Comparison of ENCODE assay signal across 38 mouse cellular contexts in the genomic region with DNA sequence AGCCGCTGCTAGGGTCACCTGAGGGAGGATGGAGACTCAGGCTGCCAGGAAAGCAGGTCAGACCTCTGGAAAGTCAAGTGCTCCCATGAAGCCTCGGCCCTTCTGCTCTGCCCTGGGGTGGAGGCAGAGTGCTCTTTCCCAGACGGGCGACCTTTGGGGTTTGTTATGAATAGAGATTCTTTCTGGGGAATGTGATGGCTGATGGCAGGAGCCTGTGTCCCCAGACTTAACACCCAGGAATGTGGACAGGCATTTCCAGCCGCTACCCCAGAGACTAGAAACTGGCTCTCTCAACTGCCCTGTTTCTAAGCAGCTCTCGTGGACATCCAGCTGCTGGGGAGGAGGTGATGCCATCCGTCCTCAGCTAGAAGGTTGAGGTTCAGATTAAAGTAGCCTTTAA. TPM values are rescaled to one million over a fixed set of nuclear protein-coding genes. Genes with fewer than 3 reads are reported as not detected.
DNase-seq lines count a peak whose midpoint lies in the region; ATAC-seq and TF ChIP-seq lines count a peak whose summit lies in the region.
"Had no signal": no experiment of that assay in that cellular context is flagged by ENCODE, and none has a peak within 500 bp of the region (broad histone marks: within the 10 kb centered on the region; RNA-seq: fewer than 3 reads in every experiment).

No protein-coding gene starts in this region.

- no peak overlapping the region for H3K4me3 ChIP-seq in gastrocnemius, adult 2 months
- H3K4me3 ChIP-seq in midbrain, embryonic 11.5 days (ENCODE audit: low read depth, low read length): no peak overlapping the region
- H3K4me3 ChIP-seq in midbrain, embryonic 15.5 days: no peak overlapping the region
- no peak overlapping the region for H3K4me3 ChIP-seq in left cerebral cortex, adult 2 months
- H3K4me3 ChIP-seq in thymus, adult 2 months (ENCODE audit: control insufficient read depth, insufficient read depth, low read length): no peak overlapping the region
- H3K4me3 ChIP-seq: embryonic facial prominence, embryonic 10.5 days; embryonic facial prominence, embryonic 15.5 days; forebrain, embryonic 15.5 days; hindbrain, embryonic 13.5 days; limb, embryonic 12.5 days; liver, embryonic 15.5 days had no signal

- no peaks in the 10 kb centered on the region for H3K4me1 ChIP-seq in midbrain, embryonic 11.5 days (ENCODE audit: control insufficient read depth, insufficient read depth, low read length)
- no peaks in the 10 kb centered on the region for H3K4me1 ChIP-seq in midbrain, embryonic 15.5 days
- no peaks in the 10 kb centered on the region for H3K4me1 ChIP-seq in thymus, adult 2 months (replicated peaks; ENCODE audit: control insufficient read depth, insufficient read depth, low read length)
- H3K4me1 ChIP-seq: forebrain, embryonic 15.5 days; limb, embryonic 12.5 days; liver, embryonic 15.5 days had no signal

- H3K27me3 ChIP-seq in midbrain, embryonic 11.5 days (ENCODE audit: control insufficient read depth, insufficient read depth, low read length): no peaks in the 10 kb centered on the region
- no peaks in the 10 kb centered on the region for H3K27me3 ChIP-seq in midbrain, embryonic 15.5 days (replicated peaks)
- H3K27me3 ChIP-seq in thymus, adult 2 months (ENCODE audit: control insufficient read depth, insufficient read depth, low read length): no peaks in the 10 kb centered on the region
- H3K27me3 ChIP-seq: embryonic facial prominence, embryonic 15.5 days; forebrain, embryonic 15.5 days; hindbrain, embryonic 13.5 days; limb, embryonic 12.5 days; liver, embryonic 15.5 days had no signal

- H3K9me3 ChIP-seq in midbrain, embryonic 11.5 days (ENCODE audit: control insufficient read depth, low read length): no peaks in the 10 kb centered on the region
- no peaks in the 10 kb centered on the region for H3K9me3 ChIP-seq in midbrain, embryonic 15.5 days
- H3K9me3 ChIP-seq: embryonic facial prominence, embryonic 10.5 days; embryonic facial prominence, embryonic 15.5 days; forebrain, embryonic 15.5 days; G1E; hindbrain, embryonic 13.5 days; limb, embryonic 12.5 days; liver, embryonic 15.5 days had no signal

- no peak for TF ChIP-seq POLR2A in thymus, adult 2 months (IDR thresholded peaks at IDR 0.05; ENCODE audit: control insufficient read depth, extremely low read depth, insufficient read depth, low read length, poor library complexity)

- intact Hi-C loops in gastrocnemius, adult 2 months (cut with DNase I): no loop called here
- intact Hi-C loops in left cerebral cortex, adult 2 months (cut with DNase I): no loop called here

- ATAC-seq in midbrain, embryonic 11.5 days (ENCODE audit: low FRiP score): no peak
- ATAC-seq in midbrain, embryonic 15.5 days (replicated peaks): no peak
- ATAC-seq: forebrain, embryonic 15.5 days; intestine, embryonic 16.5 days; midbrain, embryonic 16.5 days had no signal

- H3K4me2 ChIP-seq in midbrain, embryonic 11.5 days: no peak overlapping the region
- H3K4me2 ChIP-seq in midbrain, embryonic 15.5 days: no peak overlapping the region
- H3K4me2 ChIP-seq: embryonic facial prominence, embryonic 15.5 days; forebrain, embryonic 15.5 days; heart, embryonic 11.5 days; hindbrain, embryonic 13.5 days; limb, embryonic 12.5 days; liver, embryonic 15.5 days had no signal

- no peak overlapping the region for H3K9ac ChIP-seq in midbrain, embryonic 11.5 days (ENCODE audit: low read length)
- H3K9ac ChIP-seq in midbrain, embryonic 15.5 days: no peak overlapping the region
- H3K9ac ChIP-seq: embryonic facial prominence, embryonic 15.5 days; forebrain, embryonic 15.5 days; hindbrain, embryonic 13.5 days; limb, embryonic 12.5 days; liver, embryonic 15.5 days had no signal

- no peak for DNase-seq in gastrocnemius, adult 2 months
- no peak for DNase-seq in gastrocnemius, postnatal 4 days (ENCODE audit: low spot score in 2 of 2)
- peak; percentile 70 for DNase-seq in midbrain, embryonic 11.5 days (ENCODE audit: low spot score, missing footprints)
- peak; percentile 73 for DNase-seq in lung, postnatal 10 days
- DNase-seq in left cerebral cortex, adult 2 months (ENCODE audit: extremely low spot score in 1 of 2, low spot score in 2 of 2): no peak
- no peak for DNase-seq in adrenal gland, adult 18-20 months (ENCODE audit: low spot score in 2 of 2)
- DNase-seq in thymus, adult 2 months: no peak
- DNase-seq: adrenal gland, postnatal 25 days; cerebellum, adult 11-12 months; cerebellum, postnatal 25 days; heart, postnatal 4 days; kidney, adult 9 months; kidney, postnatal 10 days; layer of hippocampus, adult 9-11 months; right cerebral cortex, adult 18-20 months had no signal

- H3K27ac ChIP-seq in gastrocnemius, adult 2 months: peak overlapping the region; percentile 32; the same call in 1 of the 2 replicates
- H3K27ac ChIP-seq in midbrain, embryonic 11.5 days (ENCODE audit: low read depth, low read length): no peak overlapping the region
- H3K27ac ChIP-seq in midbrain, embryonic 15.5 days: no peak overlapping the region
- H3K27ac ChIP-seq in left cerebral cortex, adult 2 months: no peak overlapping the region
- no peak overlapping the region for H3K27ac ChIP-seq in thymus, adult 2 months (ENCODE audit: control insufficient read depth, insufficient read depth, low read length)
- H3K27ac ChIP-seq: embryonic facial prominence, embryonic 10.5 days; embryonic facial prominence, embryonic 15.5 days; forebrain, embryonic 15.5 days; hindbrain, embryonic 13.5 days; limb, embryonic 12.5 days; liver, embryonic 15.5 days had no signal

- no peak for TF ChIP-seq CTCF in gastrocnemius, adult 2 months (IDR thresholded peaks at IDR 0.05)
- no peak for TF ChIP-seq CTCF in left cerebral cortex, adult 2 months (IDR thresholded peaks at IDR 0.05)
- TF ChIP-seq CTCF in thymus, adult 2 months (IDR thresholded peaks at IDR 0.05; ENCODE audit: borderline replicate concordance, control insufficient read depth, extremely low read depth, insufficient read depth, low read length, poor library complexity): no peak

- 65% methylated on average over 7 of the region's 7 CpGs for WGBS in midbrain, embryonic 11.5 days
- WGBS in midbrain, embryonic 15.5 days: 74% methylated on average over 7 of the region's 7 CpGs
- WGBS in thymus, adult 2 months: 91% methylated on average over 7 of the region's 7 CpGs

- H3K36me3 ChIP-seq in midbrain, embryonic 11.5 days (ENCODE audit: control insufficient read depth, insufficient read depth, low read length): no peaks in the 10 kb centered on the region
- H3K36me3 ChIP-seq in midbrain, embryonic 15.5 days (replicated peaks): no peaks in the 10 kb centered on the region
- no peaks in the 10 kb centered on the region for H3K36me3 ChIP-seq in thymus, adult 2 months (ENCODE audit: control insufficient read depth, insufficient read depth, low read length)
- H3K36me3 ChIP-seq: embryonic facial prominence, embryonic 10.5 days; embryonic facial prominence, embryonic 15.5 days; forebrain, embryonic 15.5 days; G1E; hindbrain, embryonic 13.5 days; limb, embryonic 12.5 days; liver, embryonic 15.5 days had no signal

RNA-seq across cellular contexts. Expression of a gene that starts 11.0 kb away (rescaled TPM):
- total RNA-seq in gastrocnemius, adult 2 months (2021): 1 to 10 TPM in 1 of 2 experiments, under 1 TPM in 1; 0.87 to 1.8 TPM
- under 1 TPM; 0.91 to 0.93 TPM for total RNA-seq in gastrocnemius, postnatal 4 days (2021)
- polyA plus RNA-seq in midbrain, embryonic 11.5 days (2014; fragmentation: Nextera tagmentation; extraction: Ambion mirVana): 0.40 and 0.54 TPM in 2 replicates
- 0.28 and 0.68 TPM in 2 replicates for polyA plus RNA-seq in midbrain, embryonic 15.5 days (2015; fragmentation: Nextera tagmentation; extraction: Ambion mirVana)
- under 1 TPM; 0.19 to 0.38 TPM for total RNA-seq in left cerebral cortex, adult 2 months (2021)
- total RNA-seq in adrenal gland, adult 18-20 months (2021): under 1 TPM in 1 of 2 experiments, not detected in 1; 0.51 TPM
- polyA plus RNA-seq in thymus, adult 2 months (2012; rRNA removed): 1.7 and 2.1 TPM in 2 replicates
- total RNA-seq: adrenal gland, postnatal 25 days; G1E; left cerebral cortex, adult 18-20 months; left cerebral cortex, postnatal 25 days; neutrophil, adult 5-6 weeks had no signal
- polyA plus RNA-seq: G1E had no signal

RNA-seq across cellular contexts. Expression of a gene that starts 43.7 kb away (rescaled TPM):
- total RNA-seq in gastrocnemius, adult 2 months (2021): not detected
- not detected for total RNA-seq in gastrocnemius, postnatal 4 days (2021)
- not detected in 2 replicates for polyA plus RNA-seq in midbrain, embryonic 11.5 days (2014; fragmentation: Nextera tagmentation; extraction: Ambion mirVana)
- 0.22 TPM in 1 of 2 replicates, not detected in the other for polyA plus RNA-seq in midbrain, embryonic 15.5 days (2015; fragmentation: Nextera tagmentation; extraction: Ambion mirVana)
- under 1 TPM in 1 of 2 experiments, not detected in 1; 0.28 TPM for total RNA-seq in left cerebral cortex, adult 2 months (2021)
- not detected for total RNA-seq in adrenal gland, adult 18-20 months (2021)
- polyA plus RNA-seq in thymus, adult 2 months (2012; rRNA removed): not detected in 2 replicates
- total RNA-seq: adrenal gland, postnatal 25 days; G1E; gastrocnemius, adult 8-10 months; heart, postnatal 4 days; liver, adult 2 months; neutrophil, adult 5-6 weeks had no signal
- polyA plus RNA-seq: embryonic facial prominence, embryonic 10.5 days; embryonic facial prominence, embryonic 15.5 days; forebrain, embryonic 15.5 days; G1E; gonadal fat pad, adult 2 months; heart, embryonic 11.5 days; heart, embryonic 16.5 days; hindbrain, embryonic 13.5 days; intestine, embryonic 16.5 days; large intestine, adult 2 months; limb, embryonic 12.5 days; liver, adult 2 months; liver, embryonic 15.5 days; neural tube, embryonic 11.5 days; spleen, adult 2 months; thymus, postnatal 0 days; urinary bladder, adult 2 months had no signal

RNA-seq across cellular contexts. Expression of a gene that starts 59.7 kb away (rescaled TPM):
- total RNA-seq in gastrocnemius, adult 2 months (2021): under 1 TPM; 0.38 to 0.39 TPM
- 1 to 10 TPM; 2.6 to 2.9 TPM for total RNA-seq in gastrocnemius, postnatal 4 days (2021)
- polyA plus RNA-seq in midbrain, embryonic 11.5 days (2014; fragmentation: Nextera tagmentation; extraction: Ambion mirVana): 5.6 and 6.1 TPM in 2 replicates
- 3.9 TPM in 2 replicates for polyA plus RNA-seq in midbrain, embryonic 15.5 days (2015; fragmentation: Nextera tagmentation; extraction: Ambion mirVana)
- total RNA-seq in left cerebral cortex, adult 2 months (2021): under 1 TPM; 0.79 to 0.93 TPM
- total RNA-seq in adrenal gland, adult 18-20 months (2021): 1 to 10 TPM; 2.9 to 3.5 TPM
- 46.8 and 51.1 TPM in 2 replicates for polyA plus RNA-seq in thymus, adult 2 months (2012; rRNA removed)

Comparison
In these comparisons a context has a peak if more than half of its experiments do, and no peak if none do; other contexts are left out.
1. DNase-seq: peak in midbrain, embryonic 11.5 days (single experiment) and lung, postnatal 10 days (single experiment); none in gastrocnemius, adult 2 months (single experiment), gastrocnemius, postnatal 4 days (0 of 2), left cerebral cortex, adult 2 months (0 of 2), adrenal gland, adult 18-20 months (0 of 2) and thymus, adult 2 months (single experiment).